Mouse (Mus musculus): ENCODE results near the gene Phlpp1. TPM values are rescaled to one million over a fixed set of nuclear protein-coding genes. Genes with fewer than 3 reads are reported as not detected.

Phlpp1 gene
- polyA plus RNA-seq, 1 experiment from 2014 or later: 4.8 TPM

GRCm38 (mm10) chr1:106145565-106146190 is 25.9 kb upstream of the Phlpp1 start:
- Histone ChIP-seq H3K27ac (ENCODE audit: low read depth, low read length) (no peak overlapping the region), H3K4me1 (ENCODE audit: control insufficient read depth, insufficient read depth, low read length) (no peaks in the 10 kb centered on the region), H3K9me3 (ENCODE audit: control insufficient read depth, low read length) (no peaks in the 10 kb centered on the region), H3K36me3 (ENCODE audit: control insufficient read depth, insufficient read depth, low read length) (no peaks in the 10 kb centered on the region), H3K4me3 (ENCODE audit: low read length) (no peak overlapping the region), H3K27me3 (ENCODE audit: control insufficient read depth, insufficient read depth, low read length) (no peaks in the 10 kb centered on the region), H3K4me2 (replicated peaks; ENCODE audit: low read depth, low read length) (no peak overlapping the region), H3K9ac (ENCODE audit: low read depth, low read length) (no peak overlapping the region)
- no peak for ATAC-seq (ENCODE audit: low FRiP score, low TSS enrichment)
- 71% methylated on average over 4 of the region's 4 CpGs for WGBS

- no peak overlapping the region for H3K4me3 ChIP-seq (ENCODE audit: low read length)
- ATAC-seq (ENCODE audit: low FRiP score, low TSS enrichment): no peak
- no peaks in the 10 kb centered on the region for H3K4me1 ChIP-seq (ENCODE audit: control insufficient read depth, insufficient read depth, low read length)
- no peaks in the 10 kb centered on the region for H3K36me3 ChIP-seq (ENCODE audit: control insufficient read depth, insufficient read depth, low read length)
- H3K9me3 ChIP-seq (ENCODE audit: control insufficient read depth, low read length): no peaks in the 10 kb centered on the region
- H3K27ac ChIP-seq (ENCODE audit: low read depth, low read length): no peak overlapping the region
- WGBS: 85% methylated on average over 17 of the region's 17 CpGs
- H3K9ac ChIP-seq (ENCODE audit: low read depth, low read length): no peak overlapping the region
- H3K27me3 ChIP-seq (ENCODE audit: control insufficient read depth, insufficient read depth, low read length): no peaks in the 10 kb centered on the region
- no peak overlapping the region for H3K4me2 ChIP-seq (replicated peaks; ENCODE audit: low read depth, low read length)
These were observed 22.9 kb upstream of the Phlpp1 start for GRCm38 (mm10) chr1:106148386-106149380.

- Histone ChIP-seq H3K4me1 (ENCODE audit: control insufficient read depth, insufficient read depth, low read length) (no peaks in the 10 kb centered on the region), H3K4me3 (ENCODE audit: low read length) (no peak overlapping the region), H3K9ac (ENCODE audit: low read depth, low read length) (no peak overlapping the region), H3K27ac (ENCODE audit: low read depth, low read length) (no peak overlapping the region), H3K36me3 (ENCODE audit: control insufficient read depth, insufficient read depth, low read length) (no peaks in the 10 kb centered on the region), H3K27me3 (ENCODE audit: control insufficient read depth, insufficient read depth, low read length) (no peaks in the 10 kb centered on the region), H3K9me3 (ENCODE audit: control insufficient read depth, low read length) (no peaks in the 10 kb centered on the region), H3K4me2 (replicated peaks; ENCODE audit: low read depth, low read length) (no peak overlapping the region)
- WGBS: 84% methylated on average over 12 of the region's 12 CpGs
- ATAC-seq (ENCODE audit: low FRiP score, low TSS enrichment): no peak
These were observed 19.7 kb upstream of the Phlpp1 start for GRCm38 (mm10) chr1:106151846-106152245.

- Histone ChIP-seq H3K4me3 (ENCODE audit: low read length) (no peak overlapping the region), H3K9me3 (ENCODE audit: control insufficient read depth, low read length) (no peaks in the 10 kb centered on the region), H3K27ac (ENCODE audit: low read depth, low read length) (no peak overlapping the region), H3K4me1 (ENCODE audit: control insufficient read depth, insufficient read depth, low read length) (no peaks in the 10 kb centered on the region), H3K4me2 (replicated peaks; ENCODE audit: low read depth, low read length) (no peak overlapping the region), H3K9ac (ENCODE audit: low read depth, low read length) (no peak overlapping the region), H3K36me3 (ENCODE audit: control insufficient read depth, insufficient read depth, low read length) (no peaks in the 10 kb centered on the region), H3K27me3 (ENCODE audit: control insufficient read depth, insufficient read depth, low read length) (no peaks in the 10 kb centered on the region)
- ATAC-seq (ENCODE audit: low FRiP score, low TSS enrichment): no peak
These were observed 18.8 kb upstream of the Phlpp1 start for GRCm38 (mm10) chr1:106152742-106153141.

GRCm38 (mm10) chr1:106154590-106154989 is 17.0 kb upstream of the Phlpp1 start:
- no peak overlapping the region for H3K4me2 ChIP-seq (replicated peaks; ENCODE audit: low read depth, low read length)
- ATAC-seq (ENCODE audit: low FRiP score, low TSS enrichment): no peak
- H3K4me1 ChIP-seq (ENCODE audit: control insufficient read depth, insufficient read depth, low read length): no peaks in the 10 kb centered on the region
- no peak overlapping the region for H3K27ac ChIP-seq (ENCODE audit: low read depth, low read length)
- no peaks in the 10 kb centered on the region for H3K9me3 ChIP-seq (ENCODE audit: control insufficient read depth, low read length)
- WGBS: 91% methylated on average over 7 of the region's 7 CpGs
- H3K9ac ChIP-seq (ENCODE audit: low read depth, low read length): no peak overlapping the region
- no peak overlapping the region for H3K4me3 ChIP-seq (ENCODE audit: low read length)
- H3K36me3 ChIP-seq (ENCODE audit: control insufficient read depth, insufficient read depth, low read length): no peaks in the 10 kb centered on the region
- no peaks in the 10 kb centered on the region for H3K27me3 ChIP-seq (ENCODE audit: control insufficient read depth, insufficient read depth, low read length)

GRCm38 (mm10) chr1:106155087-106155567 is 16.4 kb upstream of the Phlpp1 start:
- 69% methylated on average over 10 of the region's 10 CpGs for WGBS
- no peak overlapping the region for H3K4me2 ChIP-seq (replicated peaks; ENCODE audit: low read depth, low read length)
- no peaks in the 10 kb centered on the region for H3K4me1 ChIP-seq (ENCODE audit: control insufficient read depth, insufficient read depth, low read length)
- no peak overlapping the region for H3K4me3 ChIP-seq (ENCODE audit: low read length)
- H3K36me3 ChIP-seq (ENCODE audit: control insufficient read depth, insufficient read depth, low read length): no peaks in the 10 kb centered on the region
- H3K9me3 ChIP-seq (ENCODE audit: control insufficient read depth, low read length): no peaks in the 10 kb centered on the region
- no peaks in the 10 kb centered on the region for H3K27me3 ChIP-seq (ENCODE audit: control insufficient read depth, insufficient read depth, low read length)
- H3K9ac ChIP-seq (ENCODE audit: low read depth, low read length): no peak overlapping the region
- no peak overlapping the region for H3K27ac ChIP-seq (ENCODE audit: low read depth, low read length)
- no peak for ATAC-seq (ENCODE audit: low FRiP score, low TSS enrichment)

GRCm38 (mm10) chr1:106155702-106156101 is 15.8 kb upstream of the Phlpp1 start:
- Histone ChIP-seq H3K4me2 (replicated peaks; ENCODE audit: low read depth, low read length) (no peak overlapping the region), H3K27ac (ENCODE audit: low read depth, low read length) (no peak overlapping the region), H3K4me3 (ENCODE audit: low read length) (no peak overlapping the region), H3K36me3 (ENCODE audit: control insufficient read depth, insufficient read depth, low read length) (no peaks in the 10 kb centered on the region), H3K9me3 (ENCODE audit: control insufficient read depth, low read length) (no peaks in the 10 kb centered on the region), H3K4me1 (ENCODE audit: control insufficient read depth, insufficient read depth, low read length) (no peaks in the 10 kb centered on the region), H3K27me3 (ENCODE audit: control insufficient read depth, insufficient read depth, low read length) (no peaks in the 10 kb centered on the region), H3K9ac (ENCODE audit: low read depth, low read length) (no peak overlapping the region)
- WGBS: 85% methylated on average over 6 of the region's 6 CpGs
- ATAC-seq (ENCODE audit: low FRiP score, low TSS enrichment): no peak

- Histone ChIP-seq H3K9ac (ENCODE audit: low read depth, low read length) (no peak overlapping the region), H3K9me3 (ENCODE audit: control insufficient read depth, low read length) (no peaks in the 10 kb centered on the region), H3K4me1 (ENCODE audit: control insufficient read depth, insufficient read depth, low read length) (no peaks in the 10 kb centered on the region), H3K27ac (ENCODE audit: low read depth, low read length) (no peak overlapping the region), H3K27me3 (ENCODE audit: control insufficient read depth, insufficient read depth, low read length) (no peaks in the 10 kb centered on the region), H3K4me3 (ENCODE audit: low read length) (no peak overlapping the region), H3K4me2 (replicated peaks; ENCODE audit: low read depth, low read length) (no peak overlapping the region), H3K36me3 (ENCODE audit: control insufficient read depth, insufficient read depth, low read length) (no peaks in the 10 kb centered on the region)
- ATAC-seq (ENCODE audit: low FRiP score, low TSS enrichment): no peak
- 47% methylated on average over 4 of the region's 4 CpGs for WGBS
These were observed 13.5 kb upstream of the Phlpp1 start for GRCm38 (mm10) chr1:106157961-106158515.

GRCm38 (mm10) chr1:106159667-106160066 is 11.9 kb upstream of the Phlpp1 start:
- no peaks in the 10 kb centered on the region for H3K27me3 ChIP-seq (ENCODE audit: control insufficient read depth, insufficient read depth, low read length)
- no peaks in the 10 kb centered on the region for H3K4me1 ChIP-seq (ENCODE audit: control insufficient read depth, insufficient read depth, low read length)
- 95% methylated on average over 5 of the region's 5 CpGs for WGBS
- H3K36me3 ChIP-seq (ENCODE audit: control insufficient read depth, insufficient read depth, low read length): no peaks in the 10 kb centered on the region
- no peak overlapping the region for H3K9ac ChIP-seq (ENCODE audit: low read depth, low read length)
- H3K4me2 ChIP-seq (replicated peaks; ENCODE audit: low read depth, low read length): no peak overlapping the region
- no peak overlapping the region for H3K4me3 ChIP-seq (ENCODE audit: low read length)
- H3K9me3 ChIP-seq (ENCODE audit: control insufficient read depth, low read length): no peaks in the 10 kb centered on the region
- no peak overlapping the region for H3K27ac ChIP-seq (ENCODE audit: low read depth, low read length)
- no peak for ATAC-seq (ENCODE audit: low FRiP score, low TSS enrichment)
